Mouse (Mus musculus) cortical plate, adult 2 months (tissue): ENCODE data around the gene C2cd3.

Experiments used
- CTCF ChIP-seq: fragments of 200-500 bp; IDR thresholded peaks from 2 replicates; pipeline ENCODE4 v1.5.1; 2011; ENCODE audit warnings: mild to moderate bottlenecking, control low read depth, low read length; ENCODE audit not compliant: insufficient read depth; ENCODE audit errors: extremely low read depth
- POLR2A ChIP-seq: fragments of 200-500 bp; IDR thresholded peaks from 2 replicates; pipeline ENCODE4 v1.6.1; 2011; ENCODE audit warnings: mild to moderate bottlenecking, low read length, control low read depth; ENCODE audit not compliant: insufficient read depth; ENCODE audit errors: extremely low read depth

- TF ChIP-seq CTCF: no peak
- TF ChIP-seq POLR2A: no peak
Observed at GRCm38 (mm10) chr7:100425795-100426194, 53.8 kb downstream of the C2cd3 start.
